Mouse (Mus musculus) lung, postnatal 0 days (tissue): ENCODE results near the gene Xdh.

ENCODE experiments used
- CTCF ChIP-seq: IDR thresholded peaks from 2 replicates; pipeline ENCODE4 v1.5.1; 2016; ENCODE audit warnings: antibody characterized with exemption, mild to moderate bottlenecking
- EP300 ChIP-seq: IDR thresholded peaks from 2 replicates; pipeline ENCODE4 v1.6.1; 2016; ENCODE audit warnings: antibody characterized with exemption, mild to moderate bottlenecking, control low read depth

DNA sequence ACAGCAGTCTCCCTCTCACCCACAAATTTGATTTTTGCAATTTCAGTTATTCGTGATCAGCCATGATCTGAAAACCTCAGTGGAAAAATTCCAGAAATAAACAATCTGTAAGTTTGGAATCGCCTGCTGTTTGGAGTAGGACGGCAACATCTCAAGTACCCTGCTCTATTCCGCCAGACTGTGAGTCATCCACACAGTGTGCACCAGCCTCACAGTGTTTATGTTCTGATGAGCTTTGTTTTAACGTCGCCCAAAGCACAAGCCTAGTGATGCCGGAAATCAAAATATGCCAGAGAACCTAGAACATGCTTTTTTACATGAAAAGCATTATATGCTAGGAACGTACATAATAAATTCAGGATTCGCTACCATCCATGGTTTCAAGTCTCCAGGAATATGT, 14.9 kb upstream of the Xdh start:
- TF ChIP-seq CTCF (no peak), EP300 (peak; percentile 82)
